Mouse (Mus musculus) frontal cortex, postnatal 25 days (tissue): Measurements from ENCODE around the gene Nek4.

Experiments
- DNase-seq, 2 experiments: peaks; one replicate each; pipeline ENCODE4 v3.0.0; 2022; ENCODE audit warnings: low spot score in 2 of 2

Nek4 gene

DNA sequence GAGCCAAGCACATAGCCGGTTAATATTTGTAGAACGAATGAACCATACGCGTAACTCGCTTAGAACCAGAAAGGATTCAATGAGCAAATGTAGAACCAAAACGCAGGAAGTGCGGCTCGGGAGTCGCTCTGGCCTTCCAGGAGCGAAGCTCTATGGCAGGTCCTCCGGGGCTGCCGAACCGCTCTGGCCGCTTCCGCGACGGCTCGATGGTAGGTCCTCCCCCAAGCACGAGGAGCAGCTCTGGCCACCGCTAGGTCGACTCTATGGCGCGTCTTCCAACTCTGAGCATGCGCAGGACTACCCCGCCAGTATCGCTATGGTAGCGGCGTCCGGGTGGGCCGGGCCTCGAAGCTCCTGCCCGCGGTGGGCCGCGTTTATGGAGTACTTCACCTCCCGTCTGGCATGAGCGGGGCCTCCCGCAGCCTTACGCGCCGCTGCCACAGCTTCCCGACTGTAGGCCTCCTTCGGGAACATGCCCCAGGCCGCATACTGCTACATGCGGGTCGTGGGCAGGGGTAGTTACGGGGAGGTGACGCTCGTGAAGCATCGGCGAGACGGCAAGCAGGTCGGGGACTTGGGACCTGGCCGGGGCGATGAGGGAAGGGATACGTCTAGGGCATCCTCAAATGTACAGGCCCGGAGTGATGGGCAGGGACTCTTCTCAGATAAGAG lies at the start of gene Nek4:
Nek4 (plus strand) TSS at position 224 of the 672 bp plus-strand sequence.
- DNase-seq: peak; percentile 88 to 94

- no peak for DNase-seq
Measured at GRCm38 (mm10) chr14:30902628-30903027, 48.5 kb upstream of the Nek4 start.

- no peak for DNase-seq
Measured at GRCm38 (mm10) chr14:30903036-30903435, 48.1 kb upstream of the Nek4 start.

GRCm38 (mm10) chr14:30904307-30904706 lies 46.9 kb upstream of the Nek4 start:
- DNase-seq: no peak

- DNase-seq: no peak
Measured at GRCm38 (mm10) chr14:30906001-30906400, 45.2 kb upstream of the Nek4 start.

- no peak for DNase-seq
Measured at GRCm38 (mm10) chr14:30907814-30908265, 43.3 kb upstream of the Nek4 start.

DNA sequence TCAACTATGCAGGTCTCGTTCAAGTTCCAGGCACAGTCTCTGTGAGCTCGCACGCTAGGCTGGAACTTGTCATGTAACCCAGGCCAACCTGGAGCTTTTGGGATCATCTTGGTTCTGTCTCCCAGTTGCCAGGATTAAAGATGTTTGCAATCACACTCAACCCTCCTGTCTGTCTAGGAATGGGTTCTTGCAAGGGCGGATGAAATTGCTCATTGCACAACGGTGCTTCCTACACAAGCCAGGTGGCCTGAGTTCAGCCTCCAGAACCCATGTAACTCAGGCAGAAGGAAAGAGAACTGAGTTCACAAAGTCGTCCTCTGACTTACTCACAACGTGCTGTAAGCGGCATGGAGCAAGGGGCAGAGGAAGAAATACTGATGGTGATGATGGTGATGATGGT lies 40.0 kb upstream of the Nek4 start:
- no peak for DNase-seq

DNA sequence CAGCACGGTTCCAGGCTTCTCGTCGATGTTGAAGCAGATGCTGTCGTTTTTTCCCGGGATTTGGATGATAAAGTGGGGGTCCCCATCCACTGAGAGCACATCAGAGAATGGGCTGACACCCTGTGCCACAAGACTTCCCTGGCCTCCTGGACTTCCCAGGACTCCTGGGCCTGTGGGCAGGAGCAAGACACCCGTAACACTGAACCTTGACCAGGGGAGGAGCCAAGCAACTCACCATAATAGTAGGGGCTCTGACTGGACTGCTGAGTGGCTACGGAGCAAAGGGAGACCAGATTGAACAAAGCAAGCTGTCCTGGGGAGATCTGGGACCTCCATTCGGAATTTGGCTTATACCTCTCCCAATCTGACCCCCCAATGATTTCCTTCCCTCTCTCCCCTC lies 38.5 kb upstream of the Nek4 start:
- no peak for DNase-seq

- DNase-seq: no peak
Measured at GRCm38 (mm10) chr14:30913404-30913803, 37.8 kb upstream of the Nek4 start.

- no peak for DNase-seq
Measured at GRCm38 (mm10) chr14:30916516-30916915, 34.7 kb upstream of the Nek4 start.

GRCm38 (mm10) chr14:30922053-30922670 lies 29.0 kb upstream of the Nek4 start:
- DNase-seq: no peak

DNA sequence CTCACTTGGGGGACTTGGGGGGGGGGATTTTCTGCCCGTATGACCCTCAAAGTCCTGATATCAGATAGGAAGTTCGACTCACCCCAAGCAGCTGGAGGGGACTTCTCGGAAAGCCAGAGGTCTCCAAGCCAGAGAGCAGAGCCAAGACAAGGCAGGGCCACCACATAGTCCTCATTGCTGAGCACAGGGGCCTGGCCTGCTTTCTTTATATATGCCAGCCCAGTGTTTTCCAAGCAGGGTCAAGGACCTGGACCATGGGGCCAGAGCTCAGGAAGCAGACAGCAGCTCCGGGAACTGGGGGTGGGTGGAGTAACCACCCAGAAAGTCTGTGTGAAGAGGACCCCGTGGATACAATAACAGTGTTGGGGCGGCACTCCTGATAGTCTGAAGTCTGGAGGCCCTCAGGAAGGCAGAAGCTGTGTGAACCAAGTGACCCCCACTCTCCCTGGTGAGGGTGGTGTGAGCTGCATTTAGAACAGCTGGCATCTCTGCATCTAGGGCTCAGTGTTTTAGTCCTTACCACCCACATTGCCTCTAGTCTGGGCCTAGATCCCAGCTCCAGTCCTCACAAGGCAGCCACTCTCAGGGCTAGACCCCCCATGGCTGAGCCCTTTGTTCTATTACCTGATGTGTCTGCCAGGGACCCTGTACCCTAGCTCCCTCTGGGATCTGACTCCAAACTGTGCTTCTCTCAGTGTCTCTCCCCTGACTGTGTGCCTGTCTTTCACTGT lies 27.6 kb upstream of the Nek4 start, which contains the start of gene Itih3:
Itih3 (minus strand) TSS at position 386 of the 731 bp plus-strand sequence.
- peak; percentile 9 to 16 for DNase-seq

DNA sequence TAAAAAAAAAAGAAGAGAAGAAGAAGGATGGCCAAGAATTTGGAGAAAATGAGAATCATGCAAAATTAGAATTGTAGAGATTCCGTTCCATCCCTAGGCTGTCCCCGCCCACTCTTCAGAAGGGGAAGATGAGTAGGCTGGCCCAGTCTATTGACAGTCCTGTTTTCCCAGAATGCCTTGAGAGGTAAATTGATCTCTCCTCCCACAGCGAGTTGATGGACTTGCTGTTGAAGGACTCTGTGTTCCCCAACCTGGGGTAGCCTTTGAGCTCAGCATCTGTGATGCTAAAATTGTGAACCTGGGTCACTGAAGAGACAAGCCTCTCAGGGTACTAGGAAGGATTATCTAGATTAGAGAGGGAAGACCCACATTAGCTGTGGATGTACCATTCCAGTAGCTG lies 25.7 kb upstream of the Nek4 start:
- DNase-seq: no peak

- DNase-seq: no peak
Measured at GRCm38 (mm10) chr14:30930386-30930785, 20.8 kb upstream of the Nek4 start.

GRCm38 (mm10) chr14:30933351-30933750 lies 17.8 kb upstream of the Nek4 start:
- no peak for DNase-seq

- no peak for DNase-seq
Measured at GRCm38 (mm10) chr14:30942254-30942653, 8.9 kb upstream of the Nek4 start.

- no peak for DNase-seq
Measured at GRCm38 (mm10) chr14:30943038-30943437, 8.1 kb upstream of the Nek4 start, which contains the start of gene Itih1. TSS of gene Itih1 (minus strand) at chr14:30943289.

DNA sequence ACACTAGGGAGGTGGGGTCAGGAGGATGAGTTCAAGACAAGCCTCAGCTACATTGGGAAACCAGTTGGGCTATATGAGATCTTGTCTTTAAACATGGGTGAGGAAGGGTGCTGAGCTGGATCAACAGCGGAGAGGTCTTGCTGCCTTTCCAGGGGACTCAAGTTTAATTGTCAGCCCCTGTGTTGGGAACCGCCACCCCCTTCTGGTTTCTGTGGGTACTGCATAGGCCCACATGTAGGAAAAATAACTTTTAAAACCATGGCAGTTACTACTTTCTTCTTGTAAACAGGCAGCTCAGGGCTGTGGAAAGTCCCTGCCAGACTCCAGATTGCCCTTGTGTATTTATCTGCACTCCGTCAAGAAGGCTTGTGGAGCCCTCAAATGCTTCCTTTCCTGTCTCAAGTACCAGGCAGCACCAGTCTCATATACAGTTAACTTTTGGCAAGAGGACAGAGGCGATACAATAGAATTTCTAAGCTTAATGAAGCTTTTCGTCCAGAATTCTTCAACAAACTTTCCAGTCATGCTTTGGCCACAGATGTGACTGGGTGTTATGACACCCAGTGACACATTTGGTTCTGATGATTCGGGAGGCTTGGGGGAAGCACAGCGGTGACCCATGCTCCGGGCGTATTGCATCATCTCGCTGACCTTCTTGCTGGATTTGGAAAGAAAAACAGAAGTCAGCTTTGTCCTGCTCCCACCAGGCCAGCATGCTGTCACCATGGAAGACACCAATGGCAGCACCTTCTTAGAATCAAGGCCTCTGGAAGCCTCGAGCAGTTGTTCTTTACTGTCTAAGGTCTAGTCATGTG lies 7.1 kb upstream of the Nek4 start:
- peak; percentile 61 to 65 for DNase-seq

DNA sequence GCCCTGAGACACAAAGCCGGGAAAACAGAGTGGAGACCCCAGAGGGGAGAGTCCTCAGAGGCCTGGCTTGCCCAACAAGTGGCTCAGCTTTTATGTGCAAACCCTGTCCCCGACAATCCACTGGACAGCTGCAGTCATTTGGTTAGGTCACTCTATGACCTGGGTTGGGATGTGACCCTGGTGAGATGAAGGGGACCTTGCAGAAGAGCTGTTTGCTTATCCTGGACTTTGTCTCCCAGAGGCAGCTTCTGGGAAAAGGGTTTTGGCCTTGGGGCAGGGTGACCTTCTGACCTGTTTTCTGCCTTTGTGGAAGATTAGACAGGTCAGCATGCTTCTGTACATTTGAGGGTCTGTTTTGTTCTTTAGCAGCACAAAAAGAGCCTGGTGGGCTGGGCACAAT lies 6.4 kb upstream of the Nek4 start:
- no peak for DNase-seq

- DNase-seq: no peak
Measured at GRCm38 (mm10) chr14:30949986-30950385, 1.2 kb upstream of the Nek4 start.

DNA sequence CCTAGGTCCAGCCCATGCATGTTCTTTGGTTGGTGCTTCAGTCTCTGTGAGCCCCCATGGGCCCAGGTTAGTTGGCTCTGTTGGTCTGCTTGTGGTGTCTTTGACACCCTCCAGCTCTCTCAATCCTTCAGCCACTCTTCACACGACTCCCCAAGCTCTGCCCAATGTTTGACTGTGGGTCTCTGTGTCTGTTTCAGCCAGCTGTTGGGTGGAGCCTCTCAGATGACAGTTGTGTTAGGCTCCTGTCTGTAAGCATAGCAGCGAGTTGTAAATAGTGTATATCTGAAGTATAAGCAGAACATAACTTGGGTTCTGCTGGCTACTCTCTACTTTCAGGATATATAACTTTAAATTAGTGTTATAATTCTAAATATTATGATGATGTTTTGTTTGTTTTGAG lies 7.3 kb downstream of the Nek4 start:
- DNase-seq: no peak

GRCm38 (mm10) chr14:30959031-30959430 lies 7.9 kb downstream of the Nek4 start:
- no peak for DNase-seq
